Mouse (Mus musculus) ES-Bruce4 (cell line): ENCODE data around the gene Polk. TPM values are rescaled to one million over a fixed set of nuclear protein-coding genes. Genes with fewer than 3 reads are reported as not detected.

Experiments
- H3K27ac ChIP-seq: 2 replicates; pipeline ENCODE4 v1.5.1; 2012; ENCODE audit warnings: low read length, inconsistent platforms; ENCODE audit not compliant: insufficient read depth
- H3K27me3 ChIP-seq: 2 replicates; pipeline ENCODE4 v1.6.1; 2012; ENCODE audit warnings: mild to moderate bottlenecking, low read length, inconsistent platforms; ENCODE audit not compliant: control insufficient read depth, poor library complexity, insufficient read depth, severe bottlenecking
- H3K36me3 ChIP-seq: 2 replicates; pipeline ENCODE4 v1.6.1; 2012; ENCODE audit warnings: inconsistent platforms, mild to moderate bottlenecking, low read length, moderate library complexity; ENCODE audit not compliant: control insufficient read depth, poor library complexity, insufficient read depth, severe bottlenecking
- H3K4me1 ChIP-seq: one replicate; pipeline ENCODE4 v1.8.1; 2011; ENCODE audit warnings: low read length; ENCODE audit not compliant: control insufficient read depth, insufficient read depth
- H3K4me3 ChIP-seq: 2 replicates; pipeline ENCODE4 v1.5.1; 2011; ENCODE audit warnings: low read depth, mild to moderate bottlenecking, low read length
- H3K9ac ChIP-seq: 2 replicates; pipeline ENCODE4 v1.6.1; 2012; ENCODE audit warnings: low read depth, mild to moderate bottlenecking, inconsistent platforms; ENCODE audit not compliant: poor library complexity, severe bottlenecking
- H3K9me3 ChIP-seq: replicated peaks from 2 replicates; pipeline ENCODE4 v1.6.1; 2012; ENCODE audit warnings: mild to moderate bottlenecking, low read length, inconsistent platforms; ENCODE audit not compliant: control insufficient read depth, poor library complexity, insufficient read depth, severe bottlenecking
- CTCF ChIP-seq: IDR thresholded peaks from one replicate; pipeline ENCODE4 v1.8.1; 2011; ENCODE audit warnings: low read depth, low read length
- EP300 ChIP-seq: IDR thresholded peaks from 2 replicates; pipeline ENCODE4 v1.6.1; 2011; ENCODE audit warnings: low read depth, low read length; ENCODE audit not compliant: insufficient read depth
- POLR2A ChIP-seq: IDR thresholded peaks from one replicate; pipeline ENCODE4 v1.8.1; 2011; ENCODE audit warnings: low read length; ENCODE audit not compliant: insufficient read depth
- polyA plus RNA-seq: library from polyadenylated mRNA; stranded (reverse); fragments of >200 nt; gene quantifications from 2 replicates; pipeline ENCODE4 v1.2.4, GENCODE M21; 2011; ENCODE audit warnings: low read depth; ENCODE audit not compliant: missing spikeins, insufficient read depth, insufficient read length

Gene Polk
- polyA plus RNA-seq, 1 experiment: 72.5 TPM

GRCm38 (mm10) chr13:96450205-96450856 is 92.0 kb downstream of the Polk start:
- Histone ChIP-seq H3K9me3 (no peaks in the 10 kb centered on the region), H3K27me3 (no peaks in the 10 kb centered on the region), H3K4me1 (no peaks in the 10 kb centered on the region), H3K27ac (no peak overlapping the region), H3K9ac (no peak overlapping the region), H3K36me3 (no peaks in the 10 kb centered on the region), H3K4me3 (no peak overlapping the region)
- TF ChIP-seq CTCF: no peak
- TF ChIP-seq EP300: no peak
- no peak for TF ChIP-seq POLR2A

- Histone ChIP-seq H3K4me1 (no peaks in the 10 kb centered on the region), H3K9ac (no peak overlapping the region), H3K9me3 (no peaks in the 10 kb centered on the region; the same call in 1 of the 2 replicates), H3K27ac (no peak overlapping the region), H3K36me3 (no peaks in the 10 kb centered on the region), H3K27me3 (no peaks in the 10 kb centered on the region), H3K4me3 (no peak overlapping the region)
- TF ChIP-seq CTCF: no peak
- no peak for TF ChIP-seq POLR2A
- TF ChIP-seq EP300: no peak
Observed at GRCm38 (mm10) chr13:96440436-96440835, 101.9 kb downstream of the Polk start.

- no peaks in the 10 kb centered on the region for H3K27me3 ChIP-seq
- no peaks in the 10 kb centered on the region for H3K4me1 ChIP-seq
- H3K9me3 ChIP-seq: no peaks in the 10 kb centered on the region; the same call in 1 of the 2 replicates
- H3K27ac ChIP-seq: no peak overlapping the region
- no peak overlapping the region for H3K9ac ChIP-seq
- TF ChIP-seq CTCF: no peak
- no peaks in the 10 kb centered on the region for H3K36me3 ChIP-seq
- H3K4me3 ChIP-seq: no peak overlapping the region
Observed at GRCm38 (mm10) chr13:96436921-96437320, 105.5 kb downstream of the Polk start.

- H3K9ac ChIP-seq: no peak overlapping the region
- TF ChIP-seq POLR2A (no peak), CTCF (no peak), EP300 (no peak)
- no peak overlapping the region for H3K27ac ChIP-seq
- H3K4me3 ChIP-seq: no peak overlapping the region
- H3K27me3 ChIP-seq: no peaks in the 10 kb centered on the region
- H3K36me3 ChIP-seq: no peaks in the 10 kb centered on the region
- no peaks in the 10 kb centered on the region for H3K4me1 ChIP-seq
- no peaks in the 10 kb centered on the region; the same call in 1 of the 2 replicates for H3K9me3 ChIP-seq
Observed at GRCm38 (mm10) chr13:96435793-96436192, 106.6 kb downstream of the Polk start.

GRCm38 (mm10) chr13:96434899-96435331 is 107.5 kb downstream of the Polk start:
- H3K27me3 ChIP-seq: no peaks in the 10 kb centered on the region
- H3K36me3 ChIP-seq: no peaks in the 10 kb centered on the region
- no peak overlapping the region for H3K4me3 ChIP-seq
- no peaks in the 10 kb centered on the region for H3K4me1 ChIP-seq
- no peak overlapping the region for H3K27ac ChIP-seq
- no peaks in the 10 kb centered on the region; the same call in 1 of the 2 replicates for H3K9me3 ChIP-seq
- H3K9ac ChIP-seq: no peak overlapping the region
- TF ChIP-seq POLR2A (no peak), EP300 (no peak), CTCF (no peak)

- Histone ChIP-seq H3K9ac (no peak overlapping the region), H3K9me3 (no peaks in the 10 kb centered on the region; the same call in 1 of the 2 replicates), H3K27ac (no peak overlapping the region), H3K27me3 (no peaks in the 10 kb centered on the region), H3K36me3 (no peaks in the 10 kb centered on the region), H3K4me3 (no peak overlapping the region), H3K4me1 (no peaks in the 10 kb centered on the region)
- TF ChIP-seq POLR2A: no peak
- TF ChIP-seq CTCF: no peak
- no peak for TF ChIP-seq EP300
Observed at GRCm38 (mm10) chr13:96433648-96434190, 108.7 kb downstream of the Polk start.
